Mouse (Mus musculus) lung, postnatal 36 days (tissue): ENCODE measurements at regions not wholly inside any gene's neighbourhood (a gene's known extent, or its start where the extent isn't known, plus 50 kb on each side); places are given as distances from the start of the nearest gene placed in this dataset.

Experiments used
- DNase-seq: peaks from one replicate; pipeline ENCODE4 v3.0.0; 2022; ENCODE audit warnings: mixed read lengths

DNA sequence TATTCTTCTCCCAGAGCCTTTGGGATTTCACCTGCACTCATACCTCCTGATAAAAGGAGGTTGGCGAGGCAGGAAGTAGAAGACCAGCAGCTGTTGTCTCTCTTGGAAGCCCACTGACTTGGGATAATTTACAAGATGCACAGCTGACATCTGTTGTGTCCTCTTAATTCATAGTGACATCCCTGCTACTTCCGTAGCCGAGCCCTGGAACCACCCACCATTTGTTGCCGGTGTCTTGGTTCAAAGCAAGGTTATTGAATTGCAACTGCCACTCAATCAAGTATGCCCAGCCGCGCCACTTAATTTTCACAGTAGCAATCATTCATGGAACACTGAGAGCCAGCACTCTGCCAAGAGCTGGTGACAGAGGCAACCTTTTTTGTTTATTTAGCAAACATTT, 151.8 kb upstream of the Masp1 start:
- DNase-seq, result no peak

DNA sequence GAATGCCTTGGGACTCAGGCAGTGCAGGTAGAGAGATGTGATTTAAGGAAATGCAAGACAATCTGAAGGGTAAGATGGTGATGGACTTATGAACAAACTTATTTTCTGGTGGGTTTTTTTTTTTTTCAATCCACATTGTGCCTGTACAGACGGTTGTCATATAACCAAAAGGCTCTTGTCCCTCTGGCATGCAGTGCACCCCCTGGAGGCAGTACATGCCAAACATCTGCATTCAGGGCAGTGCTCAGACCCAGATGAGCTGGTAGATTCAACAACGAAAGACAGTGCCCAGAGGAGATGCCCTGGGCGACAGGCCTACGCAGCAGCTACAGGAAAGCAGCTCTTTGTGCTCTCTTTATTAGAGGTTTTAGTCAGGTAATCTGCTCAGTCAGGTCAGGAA, 149.5 kb upstream of the Masp1 start:
- DNase-seq, result peak; percentile 0

DNA sequence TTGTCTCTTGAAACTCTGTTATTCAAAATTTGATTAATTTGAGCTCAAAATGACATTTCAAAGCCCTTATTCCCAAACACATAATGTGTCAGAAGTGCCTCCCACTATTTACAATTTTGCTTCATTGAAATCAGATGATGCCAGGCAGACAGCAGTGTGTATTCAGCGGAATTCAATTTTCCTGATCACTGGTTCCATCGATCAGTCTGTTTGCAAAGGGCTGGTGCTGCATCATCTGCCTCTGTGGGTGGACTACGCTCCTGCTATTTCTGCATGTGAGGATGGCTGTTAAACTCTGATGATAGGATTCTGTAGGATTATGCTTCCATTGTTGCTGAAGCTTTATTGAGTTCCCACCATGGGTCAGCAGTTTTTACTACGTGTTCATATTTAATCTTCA, 149.0 kb upstream of the Masp1 start:
- no peak for DNase-seq
